Mouse (Mus musculus) forebrain, embryonic 16.5 days (tissue): ENCODE measurements around the gene Blnk. TPM values are rescaled to one million over a fixed set of nuclear protein-coding genes. Genes with fewer than 3 reads are reported as not detected.

ENCODE experiments used
- ATAC-seq: fragments of 200-750 bp; cut with Nextera tagmentation; 2 replicates; pipeline ENCODE4 v1.8.0; 2017; ENCODE audit warnings: mild to moderate bottlenecking, moderate library complexity
- H3K27ac ChIP-seq: fragments of 300-500 bp; sonication (generic); 2 replicates; pipeline ENCODE4 v1.5.1; 2014; ENCODE audit warnings: low read length, control low read depth
- H3K27me3 ChIP-seq: fragments of 300-500 bp; sonication (generic); replicated peaks from 2 replicates; pipeline ENCODE4 v1.6.1; 2014; ENCODE audit warnings: low read length; ENCODE audit not compliant: control insufficient read depth, insufficient read depth
- H3K36me3 ChIP-seq: fragments of 300-500 bp; sonication (generic); 2 replicates; pipeline ENCODE4 v1.6.1; 2014; ENCODE audit not compliant: control insufficient read depth, insufficient read depth
- H3K4me1 ChIP-seq: fragments of 300-500 bp; sonication (generic); replicated peaks from 2 replicates; pipeline ENCODE4 v1.6.1; 2014; ENCODE audit warnings: low read length; ENCODE audit not compliant: control insufficient read depth, insufficient read depth
- H3K4me2 ChIP-seq: fragments of 300-500 bp; sonication (generic); 2 replicates; pipeline ENCODE4 v1.6.1; 2014; ENCODE audit warnings: mild to moderate bottlenecking, low read length, control low read depth
- H3K4me3 ChIP-seq: fragments of 300-500 bp; sonication (generic); replicated peaks from 2 replicates; pipeline ENCODE4 v1.5.1; 2014; ENCODE audit warnings: mild to moderate bottlenecking, low read length, control low read depth
- H3K9ac ChIP-seq: fragments of 300-500 bp; sonication (generic); replicated peaks from 2 replicates; pipeline ENCODE4 v1.6.1; 2014; ENCODE audit warnings: low read depth, low read length, control low read depth
- H3K9me3 ChIP-seq: fragments of 300-500 bp; sonication (generic); 2 replicates; pipeline ENCODE4 v1.6.1; 2016; ENCODE audit warnings: low read length; ENCODE audit not compliant: control insufficient read depth
- WGBS: fragments of 180-500 bp; shearing (Covaris S2); extraction: QIAGEN DNeasy Blood & Tissue Kit; methylation state at CpG from one replicate; pipeline ENCODE4 v1.1.7; 2014; 5-methylcytosine and 5-hydroxymethylcytosine counted together
- microRNA-seq: library from miRNA; unstranded; fragments of <30 nt; microRNA quantifications from one replicate; pipeline ENCODE4, GENCODE M21; 2017
- polyA plus RNA-seq: library from polyadenylated mRNA; unstranded; fragments of >200 nt; fragmentation: Nextera tagmentation; extraction: Ambion mirVana; gene quantifications from 2 replicates; pipeline ENCODE4 v1.2.1, GENCODE M21; 2015

Gene Blnk
- polyA plus RNA-seq, 1 experiment from 2014 or later = 0.56 TPM

GRCm38 (mm10) chr19:40881700-40882099 is 112.6 kb downstream of the Blnk start:
- Histone ChIP-seq H3K4me1 (no peaks in the 10 kb centered on the region), H3K27ac (no peak overlapping the region), H3K36me3 (no peaks in the 10 kb centered on the region), H3K9me3 (no peaks in the 10 kb centered on the region), H3K4me3 (no peak overlapping the region), H3K9ac (no peak overlapping the region), H3K27me3 (peaks cover 53% of the 10 kb centered on the region), H3K4me2 (no peak overlapping the region)
- no peak for ATAC-seq
- 84% methylated on average over 4 of the region's 4 CpGs for WGBS

Small RNA genes within 50 kb of the gene (microRNA-seq; reads per million reads assigned to microRNA genes)
- gene Mir8092 = not detected

Other genes starting within 250 kb of the Blnk start
- 0.20 and 0.60 TPM in 2 replicates for gene Cc2d2b, start 245.8 kb downstream of the Blnk start, polyA plus RNA-seq
- gene Ccnj, start 163.3 kb downstream of the Blnk start, polyA plus RNA-seq = 23.2 and 24.9 TPM in 2 replicates
- gene Zfp518a, start 99.8 kb downstream of the Blnk start, polyA plus RNA-seq = 6.4 and 6.8 TPM in 2 replicates
- gene Dntt, start 34.7 kb upstream of the Blnk start, polyA plus RNA-seq = not detected in 2 replicates
- gene Opalin, start 82.6 kb upstream of the Blnk start, polyA plus RNA-seq = not detected in 2 replicates
- 0.61 and 0.67 TPM in 2 replicates for gene Tll2, start 212.3 kb upstream of the Blnk start, polyA plus RNA-seq